Mouse (Mus musculus) layer of hippocampus, postnatal 36 days (tissue): ENCODE data around the gene Tead2. TPM values are rescaled to one million over a fixed set of nuclear protein-coding genes. Genes with fewer than 3 reads are reported as not detected.
A peak's percentile ranks its signal among the peaks of the same experiment; 100 is the strongest.
"Not testable (repeated sequence)": the region's sequence is repeated elsewhere in the genome, so short reads cannot be mapped to it uniquely, and the experiment has no call there.

Source experiments
- DNase-seq, 2 experiments: peaks; one replicate each; pipeline ENCODE4 v3.0.0; 2022
- total RNA-seq, 2 experiments: library from RNA; stranded (reverse); gene quantifications; 2 replicates each; pipeline ENCODE4 v1.2.3; 2021

Gene Tead2
- total RNA-seq, 2 experiments from 2014 or later, result 2.6 to 7.8 TPM

DNA sequence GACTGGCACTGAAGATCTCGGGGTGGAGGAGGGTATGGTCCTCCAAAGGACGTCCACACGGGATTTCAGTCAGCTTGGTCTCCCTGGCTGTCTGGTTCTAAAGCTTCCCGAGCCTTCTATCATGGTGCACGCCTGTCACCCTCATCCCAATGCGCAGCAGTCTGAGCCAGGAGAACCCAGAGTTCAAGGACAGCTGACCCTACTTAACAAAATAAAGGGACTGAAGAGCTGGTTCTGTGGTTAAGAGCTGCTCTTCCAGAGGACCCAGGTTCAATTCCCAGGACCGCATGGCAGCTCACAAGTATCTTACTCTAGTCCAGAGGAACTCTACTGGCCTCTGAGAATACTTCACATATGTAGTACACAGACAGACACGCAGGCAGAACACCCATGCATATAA, 13.5 kb downstream of the Tead2 start:
- no peak for DNase-seq

DNA sequence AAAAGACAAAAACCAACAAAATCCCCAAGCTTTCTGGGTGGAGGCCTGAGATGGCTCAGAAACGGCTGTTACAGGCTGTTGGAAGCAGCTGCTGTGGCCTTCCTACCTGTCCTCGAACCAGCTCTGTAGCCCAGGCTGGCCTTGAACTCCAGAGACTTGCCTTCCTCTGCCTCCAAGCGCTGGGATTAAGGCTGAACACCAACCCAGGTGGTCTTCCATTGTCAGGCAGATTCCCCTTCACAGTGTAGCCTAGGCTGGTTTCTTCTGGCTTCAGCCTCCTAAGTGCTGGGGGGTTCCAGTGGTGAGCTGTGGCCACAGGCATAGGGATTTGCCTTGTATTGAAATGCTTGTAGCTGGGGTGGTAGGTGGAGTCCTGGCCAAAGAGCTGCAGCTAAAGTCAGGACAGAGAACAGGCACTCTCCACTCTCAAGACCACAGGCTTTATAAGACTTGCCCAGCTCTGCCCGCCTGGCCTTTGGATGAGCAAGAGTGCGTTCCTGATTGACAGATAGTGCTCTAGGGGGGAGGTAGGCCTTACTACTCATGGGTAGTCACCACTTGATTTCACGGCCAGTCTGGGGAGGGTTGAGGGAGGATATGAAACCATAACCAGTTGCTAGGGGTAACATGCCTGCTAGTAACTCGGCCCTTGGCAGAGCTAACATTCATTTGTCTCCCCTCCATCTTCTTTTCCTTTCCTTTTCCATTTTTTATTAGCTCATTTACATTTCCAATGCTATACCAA, 14.1 kb downstream of the Tead2 start:
- DNase-seq, result no peak

DNA sequence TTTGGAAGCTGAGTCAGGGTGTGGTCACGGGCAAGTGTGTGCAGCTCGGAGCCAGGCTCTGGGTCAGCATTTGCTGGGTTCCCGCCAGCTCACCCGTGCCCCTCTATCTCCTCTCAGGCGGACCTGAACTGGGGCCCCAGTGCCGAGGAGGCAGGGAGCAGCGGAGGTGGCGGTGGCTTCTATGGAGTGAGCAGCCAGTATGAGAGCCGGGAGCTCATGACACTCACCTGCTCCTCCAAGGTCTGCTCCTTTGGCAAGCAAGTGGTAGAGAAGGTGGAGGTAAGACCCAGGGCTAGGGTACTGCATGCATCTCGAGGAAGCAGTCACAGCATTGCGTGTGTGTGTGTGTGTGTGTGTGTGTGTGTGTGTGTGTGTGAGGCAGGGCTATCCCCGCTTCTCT, 15.6 kb downstream of the Tead2 start:
- DNase-seq, result no peak

DNA sequence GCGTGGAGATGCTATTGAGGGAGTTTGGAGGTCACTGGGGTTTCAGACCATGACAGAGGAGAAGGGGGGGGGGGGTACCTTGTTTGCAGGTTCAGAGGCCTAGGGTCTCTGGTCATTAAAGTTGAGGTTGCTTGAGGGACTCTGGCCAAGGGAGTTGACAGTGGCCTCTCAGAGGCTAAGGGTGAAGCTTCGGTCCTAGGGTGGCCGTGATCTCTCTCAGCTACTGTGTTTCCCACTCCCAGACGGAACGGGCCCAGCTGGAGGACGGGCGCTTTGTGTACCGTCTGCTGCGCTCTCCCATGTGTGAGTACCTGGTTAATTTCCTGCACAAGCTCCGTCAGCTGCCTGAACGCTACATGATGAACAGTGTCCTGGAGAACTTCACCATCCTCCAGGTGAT, 16.4 kb downstream of the Tead2 start:
- no peak for DNase-seq

DNA sequence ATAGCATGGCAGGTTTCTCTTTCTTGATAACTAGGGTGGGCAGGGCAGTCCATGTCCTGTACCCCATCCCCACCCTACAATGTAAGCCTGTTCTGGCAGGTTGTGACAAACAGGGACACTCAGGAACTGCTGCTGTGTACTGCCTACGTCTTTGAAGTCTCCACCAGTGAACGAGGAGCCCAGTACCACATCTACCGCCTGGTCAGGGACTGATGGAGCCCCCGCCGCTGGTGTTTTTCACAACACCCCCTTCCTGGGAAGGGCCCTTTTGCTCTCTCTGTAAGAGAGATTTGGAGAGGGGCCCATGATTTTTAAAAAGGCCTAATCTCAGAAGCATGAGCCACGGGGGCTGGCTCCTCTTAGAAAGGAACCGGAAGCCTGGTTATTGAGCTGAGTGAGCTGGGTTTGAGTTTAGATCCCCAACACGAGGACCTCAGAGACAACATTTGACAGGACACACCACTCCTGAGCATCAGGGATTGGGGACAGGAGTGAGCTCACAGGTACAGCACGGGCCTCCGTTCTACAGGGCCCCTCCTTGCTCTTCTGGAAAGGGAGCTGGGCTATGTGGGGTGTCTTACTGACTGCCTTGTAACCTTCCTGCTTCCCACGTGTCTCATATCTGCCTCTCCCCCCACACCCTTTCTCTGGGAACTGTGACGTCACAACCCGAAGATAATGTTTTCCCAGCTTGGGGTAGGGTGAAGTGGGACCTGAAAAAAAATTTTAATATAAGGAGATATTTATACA, 17.3 kb downstream of the Tead2 start:
- DNase-seq, result no peak

DNA sequence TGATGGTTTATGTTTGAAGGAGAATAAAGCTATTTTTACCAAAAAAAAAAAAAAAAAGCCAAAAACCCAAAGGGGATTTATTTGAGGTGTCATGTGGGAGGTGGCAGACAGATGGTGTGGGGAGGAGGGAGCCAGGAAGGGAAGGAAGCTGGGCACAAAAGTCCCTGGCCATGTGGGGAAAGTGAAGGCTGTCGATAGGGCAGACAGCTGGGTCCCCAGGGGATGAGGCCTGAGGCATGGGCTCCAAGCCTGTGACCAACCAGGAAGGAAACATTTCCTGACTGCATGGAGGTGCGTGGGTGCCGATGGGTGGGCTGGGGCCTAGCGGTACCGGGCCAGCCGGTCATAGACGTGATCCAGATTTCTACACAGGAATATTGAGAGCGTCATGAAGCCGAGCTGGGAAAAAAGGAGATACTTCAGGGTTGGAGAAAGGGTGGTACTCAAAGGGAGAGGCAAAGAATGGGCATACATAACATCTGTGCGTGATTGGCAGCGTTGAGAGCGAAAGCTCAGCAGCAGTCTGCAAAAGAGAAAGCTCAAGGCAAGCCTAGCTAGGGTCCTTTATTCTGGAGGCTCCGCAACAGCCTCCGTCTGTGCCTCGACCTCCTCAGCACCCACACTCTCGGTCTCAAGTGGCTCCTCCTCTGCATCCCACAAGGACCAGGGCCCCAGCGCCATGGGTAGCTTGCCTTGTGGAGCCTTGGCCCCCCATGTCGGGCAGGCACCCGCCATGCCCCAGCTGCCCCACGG, 18.2 kb downstream of the Tead2 start:
- peak; percentile 72 to 75 for DNase-seq

DNA sequence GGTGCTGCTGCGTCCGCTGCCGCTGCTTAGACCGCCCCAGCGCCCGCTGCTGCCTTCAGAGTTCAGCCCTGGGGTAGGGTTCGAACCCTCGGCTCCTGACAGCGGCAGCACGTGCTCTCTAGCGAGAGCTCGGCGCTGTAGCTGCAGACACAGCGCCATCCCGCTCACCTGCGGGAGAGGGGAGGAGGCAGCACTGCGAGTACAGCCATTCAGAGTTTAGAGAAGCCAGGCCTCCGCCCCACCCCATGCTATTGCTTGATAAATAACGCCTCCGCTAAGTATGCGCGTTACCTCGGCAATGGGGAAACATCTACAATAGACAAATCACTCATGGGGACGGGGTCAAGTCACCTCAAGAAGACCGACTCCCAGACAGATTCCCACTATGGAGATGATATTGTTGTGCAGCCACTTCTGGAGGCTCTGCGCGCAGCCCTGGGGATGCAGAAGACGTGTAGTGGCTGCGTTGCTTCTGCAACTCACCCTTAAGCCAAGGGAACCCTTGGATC, 18.8 kb downstream of the Tead2 start:
- no peak for DNase-seq

- no peak for DNase-seq
Observed at GRCm38 (mm10) chr7:45234922-45235571, 19.5 kb downstream of the Tead2 start.

DNA sequence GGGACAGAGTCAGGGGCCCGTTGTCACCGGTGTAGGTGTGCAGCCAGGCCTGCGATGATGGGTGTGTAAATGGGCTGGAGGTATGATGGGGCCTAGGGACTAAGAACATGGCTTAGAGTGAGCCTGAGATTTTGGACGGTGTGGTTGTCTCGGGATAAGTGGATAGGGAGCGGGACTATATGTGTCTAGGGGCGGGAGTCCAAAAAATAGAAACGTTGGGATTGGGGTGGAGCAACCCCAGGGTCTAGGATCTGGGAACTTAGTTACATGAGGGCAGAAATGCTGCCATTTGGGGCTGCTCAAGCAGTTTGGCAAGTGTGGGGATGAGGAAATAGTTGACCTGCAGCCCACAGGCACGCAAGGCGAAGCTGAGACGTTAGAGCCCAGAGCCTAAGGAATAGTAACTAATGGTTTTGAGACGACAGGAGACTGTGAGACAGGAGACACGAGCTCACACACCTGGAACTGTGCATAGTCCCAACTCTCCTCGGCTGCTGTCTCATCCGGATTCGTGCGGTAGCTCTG, 20.2 kb downstream of the Tead2 start:
- DNase-seq, result no peak

- DNase-seq, result no peak
Observed at GRCm38 (mm10) chr7:45237747-45238699, 22.5 kb downstream of the Tead2 start.

- DNase-seq, result no peak
Observed at GRCm38 (mm10) chr7:45238723-45239496, 23.4 kb downstream of the Tead2 start, which contains the start of gene Cd37. Gene Cd37, minus strand, starts transcription at chr7:45239115.

DNA sequence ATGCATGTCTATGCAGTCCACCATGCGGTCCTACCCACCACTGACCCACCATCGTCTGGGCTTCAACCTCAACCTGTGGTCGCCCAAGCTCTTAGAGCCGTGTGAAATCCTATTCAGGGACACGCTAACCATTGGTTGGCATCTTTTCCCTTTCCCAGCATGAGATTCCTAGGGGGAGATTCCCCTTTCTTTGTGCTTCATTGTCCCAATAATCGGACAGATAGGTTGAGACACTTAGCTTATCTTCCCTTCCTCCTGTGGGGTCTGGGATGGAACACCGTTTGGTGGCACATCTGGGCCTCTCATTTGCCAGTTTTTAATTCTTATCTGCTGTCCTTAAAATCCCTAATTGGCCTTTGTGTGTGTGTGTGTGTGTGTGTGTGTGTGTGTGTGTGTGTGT, 24.6 kb downstream of the Tead2 start:
- DNase-seq, result no peak

GRCm38 (mm10) chr7:45240633-45241388, 25.3 kb downstream of the Tead2 start, which contains the start of gene Slc6a16:
Gene Slc6a16, plus strand, starts transcription at chr7:45241085.
- peak; percentile 50 to 51 for DNase-seq

DNA sequence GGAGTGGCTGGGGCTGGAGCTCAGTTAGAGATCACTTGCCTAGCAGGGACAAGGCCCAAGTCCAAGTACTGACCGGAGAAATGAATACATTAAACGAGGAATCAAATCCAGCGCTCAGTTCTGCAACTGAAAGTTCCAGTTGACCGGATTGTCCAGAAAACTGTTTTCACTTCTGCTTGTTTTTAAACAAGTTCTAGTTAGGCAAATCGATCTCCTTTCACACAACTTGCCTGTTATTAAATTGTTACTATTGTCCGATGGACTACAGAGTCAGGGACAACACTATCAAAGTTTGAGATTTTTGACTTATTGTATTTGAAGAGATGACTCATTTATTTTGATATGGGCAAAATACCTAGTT, 25.8 kb downstream of the Tead2 start:
- DNase-seq, result no peak

DNA sequence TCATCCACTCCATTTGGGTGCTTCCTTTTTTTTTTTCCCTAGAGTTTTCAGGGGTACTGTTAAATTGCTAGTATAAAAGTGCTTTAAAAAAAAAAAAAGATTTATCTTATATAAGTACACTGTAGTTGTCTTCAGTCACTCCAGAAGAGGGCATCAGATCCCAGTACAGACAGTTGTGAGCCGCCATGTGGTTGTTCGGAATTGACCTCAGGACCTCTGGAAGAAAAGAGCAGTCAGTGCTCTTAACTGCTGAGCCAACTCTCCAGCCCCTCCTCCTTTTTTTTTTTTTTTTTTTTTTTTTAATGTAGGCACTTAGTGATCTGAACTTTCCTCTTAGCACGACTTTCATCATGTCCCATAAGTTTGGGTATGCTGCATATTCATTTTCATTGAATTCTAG, 32.1 kb downstream of the Tead2 start:
- no peak for DNase-seq

- DNase-seq, result no peak
Observed at GRCm38 (mm10) chr7:45253806-45254205, 38.3 kb downstream of the Tead2 start.

- DNase-seq, result not testable (repeated sequence)
Observed at GRCm38 (mm10) chr7:45255822-45256221, 40.3 kb downstream of the Tead2 start.

- peak; percentile 48 to 60 for DNase-seq
Observed at GRCm38 (mm10) chr7:45257063-45257840, 41.7 kb downstream of the Tead2 start.

DNA sequence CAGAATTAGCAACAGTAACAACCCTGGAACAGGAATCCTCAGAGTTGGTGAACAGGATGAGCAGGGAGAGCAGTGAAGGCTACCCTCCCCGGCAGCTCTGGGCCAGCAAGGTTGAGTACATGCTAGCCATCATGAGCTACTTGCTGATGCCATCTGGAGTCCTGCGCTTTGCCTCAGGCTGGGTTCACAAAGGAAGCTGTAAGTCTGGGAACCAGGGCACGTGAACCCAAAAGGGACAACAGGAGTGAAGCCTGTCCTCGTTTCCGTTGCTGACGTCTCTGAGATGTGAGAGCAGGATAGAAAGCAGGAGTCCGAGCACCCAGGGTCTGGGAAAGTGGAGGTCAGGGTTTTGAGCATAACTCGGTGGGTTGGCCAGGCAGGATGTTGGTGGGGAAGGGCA, 43.7 kb downstream of the Tead2 start:
- no peak for DNase-seq
